Mouse (Mus musculus) WW6 (cell line): ENCODE data around the gene Rusc2.
A peak's percentile ranks its signal among the peaks of the same experiment; 100 is the strongest.

Experiments used
- DNase-seq: peaks from one replicate; pipeline ENCODE4 v3.0.0-alpha.2; 2013; ENCODE audit warnings: low read depth, low spot score

Rusc2 gene

DNA sequence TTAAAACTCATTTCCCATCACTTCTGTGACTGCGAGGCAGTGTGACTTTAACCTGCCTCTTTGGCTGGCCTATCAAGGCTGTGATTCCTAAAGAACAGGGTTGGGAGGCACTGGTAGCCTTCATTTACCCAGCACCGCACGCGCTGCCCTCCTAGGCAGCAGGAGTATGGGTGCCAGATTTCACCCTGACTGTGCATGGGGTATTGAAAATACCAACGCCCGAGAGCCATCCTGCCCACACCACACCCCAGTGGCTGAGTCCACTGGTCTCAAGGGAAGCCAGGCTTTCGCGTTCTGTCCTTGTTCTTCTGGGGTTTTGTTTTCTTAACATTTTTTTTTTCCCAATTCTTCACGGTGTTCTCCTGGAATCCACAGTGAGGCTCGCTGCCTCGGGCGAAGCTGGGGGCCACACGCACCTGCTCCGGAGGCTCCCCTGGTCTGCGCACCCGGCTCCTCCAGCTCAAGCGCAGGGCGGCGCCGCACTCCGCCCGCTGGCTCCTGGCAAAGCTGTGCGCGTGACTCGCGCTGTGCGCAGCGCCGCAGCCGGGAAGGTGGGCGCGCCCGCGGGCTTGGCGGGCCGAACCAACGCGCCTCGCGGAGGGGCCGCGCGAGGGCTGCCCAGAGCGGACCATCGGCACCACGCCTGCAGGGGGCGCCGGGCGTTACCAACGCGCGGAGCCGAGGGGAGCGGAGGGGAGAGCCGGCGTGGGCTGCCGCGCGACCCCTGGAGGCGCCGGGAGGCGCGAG lies at the start of gene Rusc2:
Rusc2 (plus strand) TSS at position 572 of the 747 bp plus-strand sequence.
- peak; percentile 80 for DNase-seq

- peak; percentile 53 for DNase-seq
These were observed 47.0 kb upstream of the Rusc2 start for GRCm38 (mm10) chr4:43334771-43335170.

- no peak for DNase-seq
These were observed 45.6 kb upstream of the Rusc2 start for GRCm38 (mm10) chr4:43336176-43336575.

DNA sequence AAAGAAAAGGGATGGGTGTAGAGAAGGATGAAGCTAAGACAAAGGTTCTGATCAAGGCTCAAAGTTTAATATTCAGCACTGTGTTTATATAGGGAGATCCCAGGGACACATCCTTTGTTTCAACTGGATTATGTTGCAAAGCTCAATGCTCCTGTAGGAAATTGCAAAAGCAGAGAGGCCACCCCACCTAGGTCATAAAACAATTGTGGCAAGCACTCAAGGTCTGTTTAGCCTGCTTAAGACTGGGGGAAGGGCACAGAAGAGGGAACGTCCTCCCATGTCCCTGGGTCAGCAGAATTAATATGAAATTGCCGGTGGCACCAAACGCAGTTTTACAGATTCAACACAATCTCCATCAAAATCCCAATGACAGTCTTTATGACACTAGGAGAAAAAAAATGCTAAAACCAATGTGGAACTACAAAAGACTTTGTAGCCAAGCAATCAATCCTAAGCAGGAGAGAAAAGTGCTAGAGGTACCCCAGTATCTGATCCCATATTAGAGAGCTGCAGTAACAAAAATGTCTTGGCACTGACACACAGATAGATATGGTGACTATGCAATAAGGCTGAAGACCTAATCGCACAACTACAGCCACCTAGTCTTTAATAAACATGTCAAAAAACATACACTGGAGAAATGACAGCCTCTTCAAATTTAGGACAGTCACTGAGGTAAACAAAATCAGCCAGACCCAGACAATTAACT lies 41.5 kb upstream of the Rusc2 start:
- DNase-seq: no peak

DNA sequence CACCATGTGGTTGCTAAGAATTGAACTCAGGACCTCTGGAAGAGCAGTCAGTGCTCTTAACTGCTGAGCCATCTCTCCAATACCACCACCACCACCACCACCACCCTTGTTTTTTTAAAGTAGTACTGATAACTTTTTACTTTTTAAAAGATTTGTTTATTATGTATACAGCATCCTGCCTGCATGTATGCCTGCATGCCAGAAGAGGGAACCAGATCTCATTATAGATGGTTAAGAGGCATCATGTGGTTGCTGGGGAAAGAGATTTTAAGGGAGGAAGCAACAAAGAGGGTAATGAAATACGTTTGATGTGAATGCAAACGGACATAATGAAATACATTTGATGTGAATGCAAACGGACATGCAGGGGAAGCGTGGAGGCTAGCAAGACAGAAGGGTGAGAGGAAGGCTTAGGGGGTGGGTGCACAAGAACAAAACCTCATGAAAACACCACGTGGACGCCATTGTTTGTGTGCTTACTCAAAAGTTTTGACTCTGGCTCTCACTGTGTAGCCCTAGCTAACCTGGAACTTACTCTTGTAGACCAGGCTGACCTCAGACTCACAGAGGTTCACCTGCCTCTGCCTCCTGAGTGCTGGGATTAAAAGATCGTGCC lies 40.4 kb upstream of the Rusc2 start:
- DNase-seq: no peak

DNA sequence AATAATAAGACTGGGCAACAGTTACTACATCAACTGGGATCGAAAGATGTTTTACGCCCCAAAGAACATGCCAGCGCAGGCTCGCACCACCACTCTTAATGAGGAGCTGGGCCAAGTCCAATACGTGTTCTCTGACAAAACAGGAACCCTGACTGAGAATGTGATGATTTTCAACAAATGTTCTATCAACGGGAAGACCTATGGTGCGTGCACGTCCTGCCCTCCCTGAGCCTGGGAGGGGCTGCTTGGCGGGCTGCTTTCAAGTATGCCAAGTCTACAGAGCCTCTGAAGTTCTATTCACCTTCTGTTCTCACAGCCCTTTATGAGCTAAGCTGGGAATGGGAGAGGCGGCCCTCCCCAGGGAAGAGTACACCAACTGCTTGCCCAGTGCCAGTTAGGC lies 39.3 kb upstream of the Rusc2 start:
- DNase-seq: no peak

DNA sequence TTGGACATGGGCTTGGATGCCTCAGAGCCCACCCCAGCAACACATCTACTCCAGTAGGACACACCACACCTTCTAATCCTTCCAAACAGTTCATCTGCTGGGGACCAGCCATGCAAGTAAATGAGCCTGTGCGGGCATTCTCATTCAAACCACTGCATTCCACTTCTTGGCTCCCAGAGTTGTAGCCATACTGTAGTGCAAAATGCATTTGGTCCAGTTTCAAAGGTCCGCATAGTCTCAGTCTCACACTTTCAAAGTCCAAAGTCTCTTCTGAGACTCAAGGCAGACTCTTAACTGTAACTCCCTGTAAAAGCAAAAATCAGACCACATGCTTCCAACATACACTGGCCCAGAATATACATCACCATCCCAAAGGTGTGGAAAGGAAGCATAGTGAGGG lies 36.8 kb upstream of the Rusc2 start:
- DNase-seq: no peak

DNA sequence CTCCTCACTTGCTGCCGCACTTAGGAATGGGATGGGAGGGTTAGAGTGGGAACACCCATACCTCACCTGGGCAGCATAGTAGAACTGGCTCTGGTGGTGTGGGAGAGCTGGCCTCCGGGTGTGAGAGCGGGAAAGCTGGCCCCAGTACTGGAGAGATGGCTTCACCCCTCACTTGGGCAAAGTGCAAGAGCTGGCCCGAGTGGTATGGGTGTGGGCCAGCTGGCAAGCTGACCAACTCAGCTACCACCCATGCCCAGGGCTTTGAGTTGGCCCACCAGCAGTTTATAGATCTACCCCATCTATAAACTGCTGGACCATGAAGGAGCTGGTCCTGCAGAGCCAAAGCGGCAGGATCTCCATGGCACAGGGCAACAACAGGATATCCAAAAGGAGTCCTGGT lies 32.6 kb upstream of the Rusc2 start:
- no peak for DNase-seq

- no peak for DNase-seq
These were observed 31.7 kb upstream of the Rusc2 start for GRCm38 (mm10) chr4:43350038-43350560.

GRCm38 (mm10) chr4:43353662-43354061 lies 28.1 kb upstream of the Rusc2 start:
- DNase-seq: no peak

- no peak for DNase-seq
These were observed 16.7 kb upstream of the Rusc2 start for GRCm38 (mm10) chr4:43364914-43365560.

GRCm38 (mm10) chr4:43367295-43367694 lies 14.5 kb upstream of the Rusc2 start:
- DNase-seq: no peak

DNA sequence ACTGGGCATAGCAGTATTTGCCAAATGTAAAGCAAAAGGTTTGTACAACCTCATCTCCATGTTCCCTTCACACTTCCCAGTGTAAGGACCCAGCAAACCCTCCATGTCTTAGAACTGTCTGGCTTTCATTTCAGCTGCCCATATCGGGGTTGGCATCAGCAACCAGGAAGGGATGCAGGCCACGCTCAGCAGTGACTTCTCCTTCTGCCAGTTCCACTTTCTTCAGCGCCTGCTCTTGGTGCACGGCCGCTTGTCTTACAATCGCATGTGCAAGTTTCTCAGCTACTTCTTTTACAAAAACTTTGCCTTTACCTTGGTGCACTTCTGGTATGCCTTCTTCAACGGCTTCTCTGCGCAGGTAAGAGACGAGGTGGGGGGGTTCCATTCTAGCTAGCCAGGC lies 14.0 kb upstream of the Rusc2 start:
- DNase-seq: no peak

- no peak for DNase-seq
These were observed 10.4 kb upstream of the Rusc2 start for GRCm38 (mm10) chr4:43371406-43371805.

- no peak for DNase-seq
These were observed 9.6 kb upstream of the Rusc2 start for GRCm38 (mm10) chr4:43372155-43372554.

DNA sequence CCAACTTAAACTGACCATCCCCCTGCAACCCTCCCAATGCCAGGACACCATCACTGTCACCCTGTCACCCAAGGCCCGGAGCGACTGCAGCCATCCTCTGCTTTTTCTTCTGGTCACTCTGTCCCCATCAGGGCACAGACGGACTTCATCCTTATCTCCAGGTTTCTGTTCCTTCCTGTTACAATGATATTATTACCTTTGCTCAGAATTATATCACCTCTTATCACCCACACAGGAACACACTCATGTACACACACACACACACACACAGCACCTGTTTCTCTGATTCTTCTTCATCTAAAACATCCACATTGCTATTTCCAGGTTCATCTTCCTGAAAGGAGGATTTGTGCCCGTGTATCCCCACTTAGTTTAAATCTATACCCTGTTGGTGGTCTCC lies 7.5 kb upstream of the Rusc2 start:
- DNase-seq: no peak

- DNase-seq: no peak
These were observed 2.2 kb upstream of the Rusc2 start for GRCm38 (mm10) chr4:43379601-43380000.

DNA sequence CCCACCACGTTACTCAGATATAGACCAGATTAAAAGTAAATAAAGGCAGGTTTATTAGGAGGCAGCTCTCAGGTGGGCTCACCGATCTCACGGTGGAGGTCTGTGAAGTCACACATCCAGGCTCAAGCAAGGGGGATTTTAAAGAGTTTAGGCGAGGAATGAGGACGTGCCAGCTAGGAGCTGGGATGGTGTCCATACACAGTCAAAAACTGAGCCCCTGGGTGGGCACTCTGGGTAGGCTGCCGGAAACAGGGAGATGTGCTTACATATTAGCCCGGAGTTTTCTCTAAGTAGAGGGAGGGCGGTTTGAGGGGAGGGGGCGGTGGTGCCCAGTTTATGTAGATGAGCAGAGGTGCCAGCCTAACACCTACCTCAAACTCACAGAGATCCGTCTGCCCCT lies 828 bp upstream of the Rusc2 start:
- no peak for DNase-seq

GRCm38 (mm10) chr4:43382155-43383020 lies 609 bp downstream of the Rusc2 start:
- DNase-seq: no peak

GRCm38 (mm10) chr4:43383246-43384082 lies 1.7 kb downstream of the Rusc2 start:
- DNase-seq: no peak
